Mouse (Mus musculus): ENCODE measurements around the gene Commd6. TPM values are rescaled to one million over a fixed set of nuclear protein-coding genes. Genes with fewer than 3 reads are reported as not detected.
"Not testable (repeated sequence)": the region's sequence is repeated elsewhere in the genome, so short reads cannot be mapped to it uniquely, and the experiment has no call there.

The Commd6 gene
- total RNA-seq, 2 experiments from 2014 or later: 9.5 to 14.2 TPM

GRCm38 (mm10) chr14:101613206-101613605 is 27.3 kb downstream of the Commd6 start:
- no peak for DNase-seq
- intact Hi-C loops (cut with DNase I): no loop called here

- intact Hi-C loops (cut with DNase I): no loop called here
These were observed 29.8 kb downstream of the Commd6 start for GRCm38 (mm10) chr14:101610701-101611100.

GRCm38 (mm10) chr14:101608519-101609368 is 31.7 kb downstream of the Commd6 start, which contains the start of gene Tbc1d4:
Gene Tbc1d4 (minus strand): TSS chr14:101609191.
- peak; percentile 67 to 78 for DNase-seq
- intact Hi-C loops (cut with DNase I): loop anchor here (2.0 kb wide), 2 partner anchors 92 to 148 kb away; no protein-coding TSS in a partner anchor

More at GRCm38 (mm10) chr14:101610701-101611100, 29.8 kb downstream of the Commd6 start:
- no peak for DNase-seq

- intact Hi-C loops (cut with DNase I): loop anchor here (2.0 kb wide), 2 partner anchors 91 to 147 kb away; no protein-coding TSS in a partner anchor
- DNase-seq: peak in 1 of 2 experiments; percentile 35
These were observed 32.6 kb downstream of the Commd6 start for GRCm38 (mm10) chr14:101607631-101608518.

DNA sequence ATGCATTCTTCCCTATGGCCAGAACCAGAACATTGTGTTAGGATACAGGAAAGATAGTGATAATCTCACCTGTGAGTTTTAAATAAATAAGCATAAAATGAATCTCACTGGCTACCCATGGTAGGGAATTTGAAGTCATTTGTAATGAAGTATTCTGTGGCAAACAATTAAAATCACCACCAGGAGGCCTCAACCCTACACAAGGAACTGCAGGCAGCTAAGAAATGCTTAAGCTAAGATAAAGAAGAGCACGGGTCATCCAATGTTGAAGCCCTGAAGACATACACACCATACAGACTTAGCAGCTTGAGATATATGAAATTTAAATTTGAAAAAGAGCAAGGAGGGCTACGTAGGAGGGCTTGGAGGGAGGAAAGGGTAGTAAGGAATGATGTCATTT is 34.6 kb downstream of the Commd6 start:
- intact Hi-C loops (cut with DNase I): no loop called here
- no peak for DNase-seq

- intact Hi-C loops (cut with DNase I): no loop called here
- no peak for DNase-seq
These were observed 37.6 kb downstream of the Commd6 start for GRCm38 (mm10) chr14:101602851-101603250.

DNA sequence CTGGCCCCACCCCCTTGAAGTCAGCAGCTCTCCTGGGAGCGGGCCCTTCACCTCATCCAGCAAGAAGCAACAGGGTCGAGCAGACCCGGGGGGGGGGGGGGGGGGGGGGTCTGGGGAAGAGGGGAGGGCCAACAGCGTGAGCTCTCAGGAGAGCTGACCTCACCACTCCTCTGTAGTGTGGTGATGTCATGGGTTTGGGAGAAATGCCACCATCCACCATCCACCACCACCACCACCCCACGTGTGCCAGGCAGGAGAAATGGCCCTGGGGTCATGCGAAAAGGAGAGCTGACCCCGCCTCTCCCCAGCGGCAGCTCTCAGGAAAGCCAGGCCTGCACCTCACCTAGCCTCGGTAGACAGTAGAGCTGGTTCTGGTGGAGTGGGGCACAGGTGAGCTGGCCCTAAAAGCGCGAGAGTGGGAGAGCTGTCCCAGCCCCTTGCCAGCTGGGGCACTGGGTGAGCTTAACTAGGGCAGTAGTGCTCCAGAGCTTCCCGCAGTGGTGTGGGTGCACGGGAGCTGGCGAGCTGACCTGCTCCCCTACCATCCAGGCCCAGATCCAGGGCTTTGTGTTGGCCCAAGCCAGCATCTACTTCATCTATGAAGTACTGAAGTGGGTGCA is 43.3 kb downstream of the Commd6 start:
- no peak for DNase-seq
- intact Hi-C loops (cut with DNase I): no loop called here

GRCm38 (mm10) chr14:101596691-101597090 is 43.8 kb downstream of the Commd6 start:
- intact Hi-C loops (cut with DNase I): no loop called here
- no peak for DNase-seq

DNA sequence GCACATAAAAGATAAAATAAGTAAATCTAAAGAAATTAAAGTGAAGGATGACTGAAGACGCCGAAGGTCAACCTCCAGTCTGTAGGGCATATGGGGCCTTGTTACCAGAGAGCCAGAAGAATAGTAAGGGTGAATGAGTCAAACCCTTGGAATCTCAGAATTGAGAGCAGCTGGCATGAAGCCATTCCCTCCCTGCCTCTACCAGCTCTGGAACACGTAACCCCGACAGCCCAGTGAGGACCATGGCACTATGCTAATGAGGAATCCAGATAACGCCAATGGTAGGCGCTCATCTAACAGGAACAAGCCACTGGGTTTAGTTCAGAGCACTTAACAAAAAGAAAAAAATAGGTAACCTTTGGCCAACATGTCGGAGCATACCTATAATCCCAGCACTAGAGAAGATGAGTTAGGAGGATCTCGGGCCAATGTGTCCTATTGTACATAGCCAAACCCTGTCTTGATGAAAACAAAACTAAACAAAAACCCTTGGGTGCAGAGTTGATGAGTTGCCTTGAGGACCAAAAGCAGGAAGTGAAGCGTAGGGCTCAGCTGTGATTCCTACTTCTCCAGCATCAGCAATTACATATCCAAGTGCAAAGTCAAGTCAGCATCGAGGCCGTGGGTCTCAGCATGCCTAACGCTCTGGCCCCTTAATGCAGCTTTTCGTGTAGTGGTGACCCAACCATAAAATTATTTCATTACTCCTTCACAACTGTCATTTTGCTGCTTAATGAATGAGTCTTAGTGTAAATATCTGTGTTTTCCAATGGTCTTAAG is 45.0 kb downstream of the Commd6 start:
- DNase-seq: no peak
- intact Hi-C loops (cut with DNase I): no loop called here

- intact Hi-C loops (cut with DNase I): no loop called here
- DNase-seq: no peak
These were observed 46.5 kb downstream of the Commd6 start for GRCm38 (mm10) chr14:101594001-101594400.

DNA sequence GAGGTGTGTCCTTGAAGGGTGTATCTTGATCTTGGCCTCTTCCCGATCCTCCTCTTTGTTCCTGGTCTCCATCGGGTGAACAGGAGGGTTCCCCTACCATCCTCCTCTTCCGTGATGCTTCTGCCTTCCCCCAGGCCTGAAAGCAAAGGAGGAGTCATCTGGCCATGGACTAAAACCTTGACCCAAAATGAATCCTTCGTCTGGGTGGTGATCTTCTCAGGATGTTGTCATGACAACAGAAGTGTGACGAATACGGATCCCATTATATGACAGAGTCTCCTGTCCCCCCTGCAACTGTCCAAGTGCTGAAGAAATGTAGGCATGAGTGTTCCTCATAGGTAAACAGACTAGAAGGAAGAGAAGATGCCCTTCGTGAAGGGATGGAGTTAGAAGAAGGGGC is 47.1 kb downstream of the Commd6 start:
- DNase-seq: no peak
- intact Hi-C loops (cut with DNase I): no loop called here

DNA sequence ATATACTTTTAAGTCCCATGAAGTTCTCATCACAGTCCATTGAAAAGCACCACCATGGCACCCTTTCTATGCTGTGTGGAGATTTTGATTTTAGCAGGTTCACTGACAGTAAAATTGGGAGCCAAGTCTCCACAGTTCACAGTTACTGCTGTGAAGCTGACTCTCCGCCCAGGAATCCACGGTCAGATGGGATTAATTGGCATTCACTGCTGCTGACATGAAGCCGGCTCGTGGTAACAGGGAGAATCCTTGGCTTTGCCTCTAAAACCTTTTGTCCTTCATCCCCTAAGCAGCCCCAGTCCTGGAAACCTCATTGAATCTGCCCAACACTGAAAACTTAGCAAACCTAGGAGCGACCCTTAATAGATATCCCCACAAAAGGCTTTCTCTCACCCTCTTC is 49.4 kb downstream of the Commd6 start:
- intact Hi-C loops (cut with DNase I): no loop called here
- DNase-seq: no peak

GRCm38 (mm10) chr14:101588209-101588991 is 52.1 kb downstream of the Commd6 start:
- DNase-seq; intact Hi-C loops (cut with DNase I): not testable (repeated sequence)

DNA sequence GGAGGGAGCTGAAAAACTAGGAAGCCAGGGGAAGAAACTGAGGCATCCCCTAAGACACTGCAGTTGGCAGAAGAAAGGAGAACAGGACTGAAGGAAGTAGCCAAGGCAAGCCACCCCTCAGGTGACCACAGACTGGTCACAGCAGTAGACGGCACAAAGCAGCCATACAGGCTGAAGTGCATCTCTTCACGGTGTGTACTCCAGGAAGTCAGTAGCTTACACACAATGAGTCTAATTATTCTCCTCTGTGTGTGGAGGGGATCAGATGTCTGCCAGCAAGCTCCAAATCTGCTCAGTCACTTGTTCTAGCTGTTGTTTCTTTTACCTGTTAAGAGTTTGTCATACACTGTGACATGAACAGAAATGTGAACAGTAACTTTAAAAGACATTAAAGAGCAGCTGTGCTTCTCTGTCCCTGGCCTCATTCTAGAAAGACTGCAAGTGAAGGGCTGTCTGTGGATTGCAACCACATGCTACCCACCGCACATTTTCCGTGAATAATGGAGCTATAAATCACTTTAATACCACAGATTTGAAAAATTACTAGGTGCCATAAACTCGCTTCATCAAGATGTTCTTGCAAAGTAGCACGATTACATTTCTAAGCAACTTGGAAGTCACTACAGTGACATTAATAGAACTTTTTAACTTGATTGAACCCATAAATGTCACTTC is 53.0 kb downstream of the Commd6 start:
- intact Hi-C loops (cut with DNase I); DNase-seq: not testable (repeated sequence)

GRCm38 (mm10) chr14:101586096-101586495 is 54.4 kb downstream of the Commd6 start:
- no peak for DNase-seq
- intact Hi-C loops (cut with DNase I): no loop called here

All from gastrocnemius, postnatal 36 days (tissue).